Mouse (Mus musculus): ENCODE data around the gene Col27a1.

DNA sequence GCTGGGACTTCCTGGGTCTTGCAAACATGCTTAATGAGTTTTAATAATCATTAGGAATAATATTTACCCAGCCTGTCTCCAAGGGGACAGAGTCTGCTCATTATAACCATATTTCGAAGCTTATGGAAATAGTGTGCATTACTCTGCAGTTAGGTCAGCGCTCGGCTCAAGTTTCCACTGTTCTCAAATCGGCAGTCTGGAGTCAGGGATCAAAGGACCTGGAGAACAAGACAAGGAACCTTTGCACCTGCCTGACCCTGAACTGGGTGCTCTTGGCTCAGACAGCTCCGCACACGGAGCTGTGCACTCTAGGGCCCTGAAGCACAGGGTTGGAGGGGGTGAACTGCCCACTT lies 13.1 kb downstream of the Col27a1 start:
- TF ChIP-seq POLR2A (IDR thresholded peaks at IDR 0.05; ENCODE audit: control insufficient read depth in 1 of 2, insufficient read depth in 1 of 2, low read depth in 1 of 2, low read length in 2 of 2, poor library complexity in 1 of 2), result no peak
- no peak for TF ChIP-seq CTCF (IDR thresholded peaks at IDR 0.05 in 2 of 3, conservative IDR thresholded peaks at IDR 0.05 in 1 of 3; ENCODE audit: control insufficient read depth in 1 of 3, insufficient read depth in 1 of 3, low read depth in 2 of 3, low read length in 3 of 3, poor library complexity in 1 of 3, severe bottlenecking in 1 of 3)
- TF ChIP-seq MAFK (IDR thresholded peaks at IDR 0.05; ENCODE audit: borderline replicate concordance, low read depth, low read length), result no peak
- TF ChIP-seq NRF1 (IDR thresholded peaks at IDR 0.05; ENCODE audit: insufficient read depth, low read depth, low read length, poor library complexity, severe bottlenecking), result no peak
- TF ChIP-seq USF2 (IDR thresholded peaks at IDR 0.05; ENCODE audit: borderline replicate concordance in 1 of 2, insufficient read depth in 1 of 2, low read depth in 1 of 2, low read length in 2 of 2), result no peak
- no peak for TF ChIP-seq TCF12 (IDR thresholded peaks at IDR 0.05; ENCODE audit: low read depth, low read length)
- TF ChIP-seq EP300 (IDR thresholded peaks at IDR 0.05; ENCODE audit: low read depth in 1 of 2, low read length in 2 of 2), result no peak
- no peak for TF ChIP-seq MYC (IDR thresholded peaks at IDR 0.05; ENCODE audit: low read depth, low read length)
- TF ChIP-seq E2F4 (IDR thresholded peaks at IDR 0.05; ENCODE audit: borderline replicate concordance, low read depth, low read length), result no peak
